Mouse (Mus musculus) megakaryocyte, embryonic 14.5 days (primary cell): ENCODE measurements around the gene Krt24. TPM values are rescaled to one million over a fixed set of nuclear protein-coding genes. Genes with fewer than 3 reads are reported as not detected.
"Not testable (repeated sequence)": the region's sequence is repeated elsewhere in the genome, so short reads cannot be mapped to it uniquely, and the experiment has no call there.

Experiments used
- H3K27me3 ChIP-seq: replicated peaks from 2 replicates; pipeline ENCODE3; 2012; ENCODE audit warnings: inconsistent platforms
- H3K36me3 ChIP-seq: replicated peaks from 2 replicates; pipeline ENCODE3; 2012; ENCODE audit warnings: low read length, inconsistent platforms, mixed read lengths
- H3K4me1 ChIP-seq: 2 replicates; pipeline ENCODE4 v1.6.1; 2012; ENCODE audit warnings: inconsistent platforms
- H3K4me3 ChIP-seq: replicated peaks from 2 replicates; pipeline ENCODE3; 2012; ENCODE audit warnings: moderate library complexity, mild to moderate bottlenecking, inconsistent platforms
- H3K9me3 ChIP-seq: 2 replicates; pipeline ENCODE4 v1.6.1; 2012; ENCODE audit warnings: inconsistent platforms
- FLI1 ChIP-seq: IDR thresholded peaks from 2 replicates; pipeline ENCODE4 v1.6.1; 2012; ENCODE audit warnings: low read length, inconsistent platforms, mixed read lengths
- GATA1 ChIP-seq: IDR thresholded peaks from 3 replicates; pipeline ENCODE4 v1.6.1; 2012; ENCODE audit warnings: mixed read lengths, low read length, inconsistent platforms, borderline replicate concordance
- polyA plus RNA-seq: library from polyadenylated mRNA; stranded (reverse); fragments of >175 nt; gene quantifications from 2 replicates; pipeline ENCODE4 v1.2.3, GENCODE M21; 2012; ENCODE audit warnings: low replicate concordance; ENCODE audit not compliant: insufficient read depth

Krt24 gene
- polyA plus RNA-seq, 1 experiment, result not detected

DNA sequence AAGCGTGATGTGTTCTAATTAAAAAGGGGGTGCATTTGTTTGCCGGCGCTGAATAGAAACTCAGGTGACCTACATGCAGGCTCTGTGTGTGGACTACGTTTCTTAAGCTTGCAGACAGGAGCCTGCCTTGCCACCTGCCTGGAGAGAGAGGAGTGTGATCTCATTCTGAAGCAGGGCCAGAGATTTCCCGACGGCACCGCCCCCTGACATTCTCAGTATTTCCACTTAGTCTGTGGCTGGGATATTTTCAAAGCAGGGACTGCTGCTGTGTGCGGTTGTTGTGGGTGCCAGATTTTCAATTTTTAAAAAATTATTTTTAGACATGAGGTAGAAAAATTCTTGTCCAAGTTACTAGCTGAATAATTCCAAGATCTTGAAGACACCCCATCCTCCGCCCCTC lies 19.8 kb downstream of the Krt24 start:
- peaks cover 26% of the 10 kb centered on the region for H3K27me3 ChIP-seq
- no peaks in the 10 kb centered on the region for H3K36me3 ChIP-seq
- no peaks in the 10 kb centered on the region for H3K4me1 ChIP-seq
- TF ChIP-seq GATA1 (no peak), FLI1 (no peak)
- no peak overlapping the region for H3K4me3 ChIP-seq
- no peaks in the 10 kb centered on the region for H3K9me3 ChIP-seq

DNA sequence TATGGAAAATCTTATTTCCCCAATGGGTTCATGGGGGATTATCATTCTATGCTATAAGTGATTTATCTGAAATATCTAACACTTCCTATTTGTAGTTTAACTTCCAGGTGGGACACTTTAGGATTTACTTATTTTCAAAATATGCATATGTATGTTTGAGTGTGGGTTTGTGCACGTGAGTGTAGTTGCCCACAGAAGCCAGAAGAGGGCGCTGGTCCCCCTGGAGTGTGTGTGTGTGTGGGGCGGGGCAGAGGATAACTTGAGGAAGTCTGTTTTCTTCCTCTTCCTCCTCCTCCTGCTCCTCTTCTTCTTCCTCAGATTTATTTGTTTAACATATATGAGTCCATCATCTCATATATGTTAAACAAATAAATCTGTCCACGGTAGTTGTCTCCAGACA lies 28.8 kb downstream of the Krt24 start:
- H3K36me3 ChIP-seq, result no peaks in the 10 kb centered on the region
- peaks cover 6% of the 10 kb centered on the region for H3K27me3 ChIP-seq
- no peaks in the 10 kb centered on the region for H3K4me1 ChIP-seq
- H3K4me3 ChIP-seq, result no peak overlapping the region
- H3K9me3 ChIP-seq, result no peaks in the 10 kb centered on the region; the same call in 1 of the 2 replicates
- TF ChIP-seq FLI1, result no peak
- no peak for TF ChIP-seq GATA1

DNA sequence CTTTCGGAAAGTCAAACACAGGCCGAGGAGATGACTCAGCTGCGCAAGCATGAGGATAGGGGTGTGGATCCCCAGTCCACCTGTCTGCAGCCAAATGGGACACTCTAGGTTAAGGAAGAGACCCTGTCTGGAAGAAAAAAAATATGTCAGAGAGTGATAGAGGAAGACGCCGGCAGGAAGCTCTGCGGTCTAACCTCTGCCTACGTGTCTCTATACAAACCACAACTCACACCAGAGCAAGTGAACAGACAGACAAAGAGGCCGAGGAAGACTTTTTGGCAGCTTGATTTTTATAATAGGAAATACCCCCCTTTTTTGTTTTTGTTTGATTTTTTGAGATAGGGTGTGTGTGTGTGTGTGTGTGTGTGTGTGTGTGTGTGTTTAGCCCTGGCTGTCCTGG lies 29.7 kb downstream of the Krt24 start:
- peaks cover 6% of the 10 kb centered on the region for H3K27me3 ChIP-seq
- no peaks in the 10 kb centered on the region; the same call in 1 of the 2 replicates for H3K9me3 ChIP-seq
- no peaks in the 10 kb centered on the region for H3K36me3 ChIP-seq
- TF ChIP-seq FLI1, result no peak
- no peak for TF ChIP-seq GATA1
- H3K4me3 ChIP-seq, result no peak overlapping the region
- H3K4me1 ChIP-seq, result no peaks in the 10 kb centered on the region

DNA sequence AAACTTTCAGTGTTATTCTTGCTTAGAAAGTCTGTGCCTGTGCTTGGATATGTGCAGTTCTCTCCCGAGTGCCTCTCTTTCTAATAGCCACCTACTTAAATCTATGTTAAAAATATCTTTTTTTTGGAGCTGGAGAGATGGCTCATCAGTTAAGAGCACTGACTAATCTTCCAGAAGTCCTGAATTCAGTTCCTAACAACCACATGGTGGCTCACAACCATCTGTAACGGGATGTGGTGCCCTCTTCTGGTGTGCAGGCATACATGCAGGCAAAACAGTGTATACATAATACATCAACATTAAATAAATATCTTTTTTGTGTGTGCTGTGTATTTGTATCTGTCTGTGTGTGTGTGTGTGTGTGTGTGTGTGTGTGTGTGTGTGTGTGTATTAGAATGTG lies 31.2 kb downstream of the Krt24 start:
- Histone ChIP-seq H3K27me3 (peaks cover 8% of the 10 kb centered on the region), H3K36me3 (no peaks in the 10 kb centered on the region), H3K9me3 (no peaks in the 10 kb centered on the region; the same call in 1 of the 2 replicates), H3K4me1 (no peaks in the 10 kb centered on the region), H3K4me3 (no peak overlapping the region)
- TF ChIP-seq FLI1, result no peak
- TF ChIP-seq GATA1, result no peak

DNA sequence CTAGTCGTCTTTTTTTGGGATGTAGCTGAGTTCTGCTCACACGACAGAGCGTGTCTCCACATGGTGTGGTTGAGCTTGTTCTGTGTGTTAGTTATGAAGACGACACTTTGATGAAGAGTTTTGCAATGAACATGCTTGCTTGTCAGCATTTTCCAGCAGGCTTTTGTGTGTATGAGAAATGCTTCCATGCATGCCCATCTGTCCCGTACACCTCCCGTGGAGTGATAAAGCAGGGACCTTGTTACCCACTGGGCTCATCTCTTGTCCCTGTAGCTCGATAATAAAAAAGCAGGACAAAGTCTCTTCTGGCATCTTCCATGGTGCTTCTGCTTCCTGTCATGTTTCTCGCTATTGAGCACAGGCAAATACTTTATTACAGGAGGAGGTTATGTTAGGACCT lies 32.4 kb downstream of the Krt24 start:
- Histone ChIP-seq H3K4me3 (no peak overlapping the region), H3K36me3 (no peaks in the 10 kb centered on the region), H3K9me3 (no peaks in the 10 kb centered on the region; the same call in 1 of the 2 replicates), H3K27me3 (peaks cover 4% of the 10 kb centered on the region), H3K4me1 (no peaks in the 10 kb centered on the region)
- TF ChIP-seq GATA1, result no peak

DNA sequence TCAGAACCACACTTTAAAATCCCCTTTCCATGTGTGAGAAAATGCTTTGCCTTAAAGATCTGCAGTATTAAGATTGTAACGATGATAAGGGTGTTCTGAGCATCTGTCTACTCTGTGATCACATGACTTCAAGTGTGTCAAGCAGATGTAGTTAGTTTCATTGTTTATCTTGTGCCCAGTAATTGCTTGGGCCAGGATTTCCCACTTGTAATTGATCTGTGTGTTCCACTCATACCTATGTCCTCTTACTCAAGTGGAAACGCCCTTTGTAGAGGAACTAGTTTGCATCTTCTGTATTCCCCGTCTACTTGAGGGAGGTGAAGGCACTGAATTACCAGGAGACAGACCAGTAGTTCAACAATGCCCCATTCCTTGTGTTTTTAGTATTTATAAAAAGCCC lies 34.4 kb downstream of the Krt24 start:
- Histone ChIP-seq H3K36me3 (no peaks in the 10 kb centered on the region), H3K27me3 (peaks cover 6% of the 10 kb centered on the region)

DNA sequence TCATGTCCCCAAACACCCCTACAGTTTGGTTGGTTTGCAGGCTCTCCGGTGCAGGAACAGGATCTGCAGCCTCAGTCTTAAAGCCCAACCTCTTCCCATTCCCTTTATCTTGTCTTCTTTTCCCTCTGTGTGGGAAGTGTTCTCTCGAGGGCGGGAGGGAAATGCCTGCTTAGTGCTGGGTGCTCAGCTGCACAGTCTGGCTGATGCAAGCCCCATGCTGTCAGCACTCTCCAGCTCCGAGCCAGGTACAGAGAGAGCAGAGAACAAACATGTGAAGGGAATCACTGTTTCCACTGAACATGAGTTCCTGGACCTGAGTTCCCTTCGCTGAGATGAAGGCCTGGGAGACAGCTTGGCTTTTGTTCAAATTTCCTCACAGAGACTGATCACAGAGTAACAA lies 34.8 kb downstream of the Krt24 start:
- Histone ChIP-seq H3K36me3 (no peaks in the 10 kb centered on the region), H3K4me1 (no peaks in the 10 kb centered on the region), H3K27me3 (peaks cover 7% of the 10 kb centered on the region), H3K9me3 (no peaks in the 10 kb centered on the region), H3K4me3 (no peak overlapping the region)
- TF ChIP-seq GATA1 (no peak), FLI1 (no peak)

More for the DNA sequence above, 34.4 kb downstream of the Krt24 start:
- Histone ChIP-seq H3K9me3 (no peaks in the 10 kb centered on the region), H3K4me3 (no peak overlapping the region), H3K4me1 (no peaks in the 10 kb centered on the region)
- TF ChIP-seq FLI1 (no peak), GATA1 (no peak)

DNA sequence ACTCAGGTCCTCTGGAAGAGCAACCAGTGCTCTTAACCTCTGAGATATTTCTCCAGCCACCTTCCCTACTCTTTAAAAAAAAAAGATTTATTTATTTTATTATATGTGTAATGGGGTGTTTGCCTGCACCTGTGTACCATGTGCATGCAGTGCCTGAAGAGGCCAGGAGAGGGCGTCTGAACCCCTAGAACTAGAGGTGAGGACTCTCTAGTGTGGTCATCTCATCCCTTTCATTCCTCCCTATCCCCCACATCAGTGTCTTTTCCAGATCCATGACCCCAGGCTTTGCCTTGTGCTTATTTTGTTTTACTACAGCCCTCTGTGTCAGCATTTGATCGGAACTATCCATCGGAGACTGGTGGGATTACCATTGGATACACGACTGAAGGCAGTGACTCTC lies 35.9 kb downstream of the Krt24 start:
- Histone ChIP-seq H3K4me3 (no peak overlapping the region), H3K4me1 (peaks cover 2% of the 10 kb centered on the region), H3K9me3 (no peaks in the 10 kb centered on the region), H3K27me3 (peaks cover 7% of the 10 kb centered on the region), H3K36me3 (no peaks in the 10 kb centered on the region)
- TF ChIP-seq FLI1, result no peak
- TF ChIP-seq GATA1, result no peak

DNA sequence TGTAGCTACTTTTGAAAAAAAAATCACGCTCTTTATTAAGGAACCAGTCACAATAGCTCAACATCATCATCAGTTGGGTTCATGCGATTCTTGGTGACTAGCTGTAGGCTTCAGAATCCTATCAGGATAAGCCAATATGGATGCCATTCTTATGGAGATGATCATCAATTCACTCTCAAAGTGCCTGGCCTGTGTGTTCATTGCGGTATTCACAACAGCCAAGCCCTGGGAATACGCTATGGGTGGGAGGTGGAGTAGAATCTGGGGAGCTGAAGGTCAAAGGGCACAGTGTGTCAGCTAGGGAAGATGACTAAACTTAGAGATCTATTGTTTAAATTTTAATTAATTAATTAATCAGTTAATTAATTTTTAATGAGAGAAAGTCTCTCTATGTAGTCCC lies 37.1 kb downstream of the Krt24 start:
- Histone ChIP-seq H3K4me3 (no peak overlapping the region), H3K27me3 (peaks cover 12% of the 10 kb centered on the region), H3K4me1 (peaks cover 9% of the 10 kb centered on the region), H3K36me3 (no peaks in the 10 kb centered on the region), H3K9me3 (no peaks in the 10 kb centered on the region)
- TF ChIP-seq FLI1 (no peak), GATA1 (no peak)

DNA sequence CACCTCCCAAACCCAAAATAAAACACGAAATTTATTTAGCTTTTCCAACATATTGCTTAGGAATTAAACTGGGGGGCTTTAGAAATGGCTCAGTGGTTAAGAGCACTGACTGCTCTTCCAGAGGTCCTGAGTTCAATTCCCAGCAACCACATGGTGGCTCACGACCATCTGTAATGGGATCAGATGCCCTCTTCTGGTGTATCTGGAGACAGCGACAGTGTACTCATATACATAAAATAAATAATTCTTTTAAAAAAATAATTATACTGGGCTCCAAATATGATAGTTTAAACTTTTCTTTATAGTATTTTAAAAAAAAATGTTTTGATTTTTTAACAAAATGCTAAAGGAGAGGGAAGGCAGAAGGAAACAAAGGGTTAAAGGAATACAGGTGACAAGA lies 40.5 kb downstream of the Krt24 start:
- H3K4me3 ChIP-seq, H3K4me1 ChIP-seq, H3K36me3 ChIP-seq, H3K9me3 ChIP-seq: not testable (repeated sequence)
- peaks cover 14% of the 10 kb centered on the region for H3K27me3 ChIP-seq

DNA sequence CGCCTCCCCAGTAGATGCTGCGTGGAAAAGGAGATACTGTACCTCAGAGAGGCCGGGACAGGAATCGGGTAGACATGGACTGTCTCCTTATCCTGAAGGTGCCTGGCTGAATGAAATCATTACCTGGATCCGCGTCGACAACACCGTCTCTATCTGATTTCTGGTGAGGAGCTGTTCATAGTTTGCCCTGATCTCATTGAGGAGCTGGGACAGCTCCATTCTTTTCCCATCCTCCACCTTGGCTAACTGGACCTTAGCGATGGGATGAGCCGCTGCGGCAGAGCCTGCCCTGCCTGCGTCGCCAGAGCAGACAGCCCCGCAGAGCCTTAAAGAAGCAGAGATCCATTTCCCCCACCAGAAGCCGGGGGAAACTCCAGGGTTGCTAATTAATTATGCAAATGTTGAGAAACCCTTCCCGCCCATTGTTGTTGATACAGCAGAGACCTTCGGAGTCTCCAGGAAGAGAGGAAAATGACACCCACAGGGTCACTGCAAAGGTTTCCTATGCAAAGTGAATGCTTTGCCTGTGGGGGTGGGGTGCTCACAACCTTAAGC lies 41.2 kb downstream of the Krt24 start, which contains the start of gene Krt222:
Krt222 (minus strand) TSS at position 266 of the 555 bp plus-strand sequence.
- no peaks in the 10 kb centered on the region for H3K36me3 ChIP-seq
- no peaks in the 10 kb centered on the region for H3K9me3 ChIP-seq
- TF ChIP-seq FLI1 (no peak), GATA1 (no peak)
- H3K4me1 ChIP-seq, result peaks cover 9% of the 10 kb centered on the region
- H3K27me3 ChIP-seq, result peaks cover 14% of the 10 kb centered on the region
- peak within 1 kb of the TSS; percentile 65 for H3K4me3 ChIP-seq
